Mouse (Mus musculus) gastrocnemius, adult 8-10 months (tissue): Measurements from ENCODE around the gene Map1s. TPM values are rescaled to one million over a fixed set of nuclear protein-coding genes. Genes with fewer than 3 reads are reported as not detected.

Experiments
- DNase-seq, 2 experiments: peaks; one replicate each; pipeline ENCODE4 v3.0.0; 2022; ENCODE audit warnings: low spot score in 2 of 2
- total RNA-seq, 4 experiments: library from RNA; stranded (reverse); gene quantifications; 2 replicates each; pipeline ENCODE4 v1.2.4; 2022

Map1s gene
- total RNA-seq, 4 experiments from 2014 or later = 9.2 to 15.9 (median 13.7) TPM

GRCm38 (mm10) chr8:70898661-70899198, 7.0 kb upstream of the Map1s start:
- no peak for DNase-seq

DNA sequence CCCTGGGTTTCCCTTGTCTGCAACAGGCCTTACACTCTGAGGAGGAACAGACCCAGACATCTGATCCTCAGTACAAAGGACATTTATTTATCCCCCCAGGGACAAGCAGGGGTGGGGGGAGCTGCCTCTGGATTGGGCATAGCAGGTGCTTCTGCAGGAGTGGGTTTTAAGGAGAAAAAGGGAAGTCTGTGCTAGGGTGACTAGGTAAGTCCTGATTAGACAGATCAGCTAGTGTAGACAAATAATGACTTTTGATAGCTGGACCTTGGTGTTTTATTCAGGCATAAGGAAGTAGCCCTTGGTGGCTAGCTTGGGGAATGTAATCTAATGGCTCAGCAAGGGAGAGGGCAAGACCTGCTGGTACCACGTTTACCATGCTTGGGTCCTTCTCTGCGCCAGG, 6.5 kb upstream of the Map1s start:
- no peak for DNase-seq

GRCm38 (mm10) chr8:70900872-70901387, 4.8 kb upstream of the Map1s start:
- DNase-seq = no peak

DNA sequence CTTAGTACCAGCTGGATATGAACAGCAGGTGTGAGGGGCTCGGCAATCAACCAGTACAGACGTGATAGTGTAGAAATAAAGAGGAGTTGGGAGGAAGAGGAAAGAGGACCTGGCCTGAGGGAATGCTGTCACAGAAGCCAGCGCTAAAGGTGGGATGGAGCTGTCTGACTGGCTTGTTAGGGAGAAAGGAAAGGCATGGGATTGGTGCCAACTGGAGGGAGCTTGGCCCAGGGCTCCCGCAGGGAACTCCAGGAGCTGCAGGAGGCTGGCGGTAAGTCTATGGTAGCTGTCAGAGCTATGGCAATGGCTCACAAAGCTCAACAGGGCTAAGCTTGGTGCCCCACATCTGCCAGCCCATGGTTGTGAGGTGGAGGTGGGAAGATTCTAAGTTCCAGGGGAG, 3.5 kb upstream of the Map1s start:
- no peak for DNase-seq

DNA sequence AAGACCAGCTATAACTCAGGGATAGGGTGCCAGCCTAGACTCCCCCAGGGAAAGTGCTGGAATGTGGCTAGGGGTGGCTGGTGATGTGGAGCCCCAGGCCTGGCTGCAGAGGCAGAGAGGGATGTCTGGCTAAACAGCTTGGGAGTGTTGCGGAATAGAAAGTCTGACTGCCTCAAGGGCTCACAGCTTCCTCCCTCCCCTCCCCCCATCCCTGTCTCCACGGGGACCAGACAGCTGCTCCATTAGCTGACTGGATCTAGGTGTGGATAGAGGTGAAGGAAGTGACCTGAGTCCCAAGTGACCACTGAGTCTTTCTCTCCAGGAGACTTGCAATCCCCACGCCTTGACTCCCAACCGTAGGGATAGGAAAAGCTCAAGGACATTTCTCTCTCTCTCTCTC, 2.6 kb upstream of the Map1s start:
- DNase-seq = no peak

DNA sequence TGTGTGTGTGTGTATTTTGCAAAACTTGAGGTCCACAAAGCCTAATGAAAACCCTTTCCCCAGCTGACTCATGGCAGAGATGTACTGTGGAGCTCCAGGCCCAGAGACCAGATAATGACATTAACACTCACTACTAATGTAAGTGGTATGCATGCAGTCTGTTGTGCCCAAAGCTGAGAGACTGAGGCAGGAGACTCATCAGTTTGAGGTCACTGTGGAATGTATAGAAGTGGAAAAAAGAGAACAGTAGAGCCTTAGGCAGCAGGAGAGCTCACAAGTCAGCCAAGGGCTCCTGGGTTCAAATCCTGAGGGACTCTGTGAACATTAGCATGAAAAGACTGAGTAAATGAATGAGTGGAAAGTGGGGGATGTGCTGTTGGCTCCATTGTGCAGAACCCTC, 2.1 kb upstream of the Map1s start:
- DNase-seq = no peak

GRCm38 (mm10) chr8:70904532-70904931, 1.2 kb upstream of the Map1s start:
- DNase-seq = no peak

DNA sequence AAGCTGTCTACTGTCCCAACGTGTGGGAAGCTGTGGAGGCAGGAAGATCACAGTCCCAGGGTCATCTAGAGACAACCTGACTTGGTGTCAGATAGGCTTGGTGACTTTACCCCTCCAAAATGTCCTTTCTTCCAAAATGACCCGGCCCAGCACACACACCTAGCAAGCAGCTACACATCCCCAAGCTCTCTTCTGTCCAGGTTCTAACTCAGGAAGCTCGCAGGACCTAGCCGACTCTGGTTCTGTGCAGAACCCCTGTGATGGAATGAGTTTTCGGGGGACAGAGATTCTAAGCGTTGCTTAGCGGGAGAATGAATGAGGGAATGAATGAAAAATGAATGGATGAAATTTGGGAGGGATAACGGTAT, 285 bp upstream of the Map1s start:
- no peak for DNase-seq

DNA sequence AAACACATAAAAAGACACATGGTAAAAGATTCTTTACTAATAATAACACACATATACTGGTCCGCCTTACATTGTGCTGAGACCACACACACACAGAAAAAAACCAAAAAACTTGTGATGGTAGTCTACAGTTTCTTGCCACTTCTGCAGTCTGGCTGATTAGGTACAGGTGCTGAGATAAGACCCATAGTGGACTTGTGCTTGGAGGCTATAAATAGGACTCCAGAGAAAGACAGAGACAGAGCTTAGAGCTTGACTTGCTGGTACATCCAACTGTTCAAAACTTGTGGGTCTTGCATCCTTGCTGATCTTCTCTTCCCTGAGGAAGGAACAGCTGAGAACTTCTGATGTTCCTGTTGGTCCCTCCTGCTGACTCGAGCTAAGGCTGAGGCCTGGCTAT, 1.8 kb downstream of the Map1s start:
- DNase-seq = no peak

DNA sequence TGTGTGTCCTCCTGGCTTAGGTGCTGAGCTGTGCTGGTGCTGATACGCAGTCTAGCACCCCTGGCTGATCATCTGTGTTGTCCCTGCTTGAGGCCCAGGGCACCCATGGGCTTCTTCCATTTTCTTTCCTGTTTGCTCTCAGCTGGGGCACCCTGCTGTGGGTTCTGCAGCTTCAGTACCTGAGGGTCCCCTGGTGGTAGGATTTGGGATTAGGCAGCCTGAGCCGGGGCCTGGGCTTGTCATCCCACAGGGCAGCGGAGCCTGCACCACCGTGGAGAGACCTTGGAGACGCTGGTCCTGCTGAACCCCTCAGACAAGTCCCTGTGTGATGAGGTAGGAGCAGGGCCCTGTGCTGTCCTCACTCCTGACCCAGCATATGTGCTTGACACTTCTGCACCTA, 5.9 kb downstream of the Map1s start:
- DNase-seq = no peak

DNA sequence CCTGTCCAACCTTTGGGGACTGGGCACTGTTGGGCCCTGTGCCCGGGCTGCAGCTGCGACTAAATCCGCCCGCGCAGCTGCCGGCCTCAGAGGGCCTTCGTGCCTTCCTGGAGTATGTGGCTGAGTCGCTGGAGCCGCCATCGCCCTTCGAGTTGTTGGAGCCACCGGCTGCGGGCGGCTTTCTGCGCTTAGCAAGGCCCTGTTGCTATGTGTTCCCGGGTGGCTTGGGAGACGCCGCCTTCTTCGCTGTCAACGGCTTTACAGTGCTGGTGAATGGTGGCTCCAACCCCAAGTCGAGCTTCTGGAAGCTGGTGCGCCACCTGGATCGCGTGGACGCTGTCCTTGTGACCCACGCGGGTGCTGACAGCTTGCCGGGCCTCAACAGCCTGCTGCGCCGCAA, 7.2 kb downstream of the Map1s start:
- no peak for DNase-seq

- DNase-seq = no peak
Observed at GRCm38 (mm10) chr8:70913523-70913922, 7.8 kb downstream of the Map1s start.

GRCm38 (mm10) chr8:70914704-70915103, 9.0 kb downstream of the Map1s start:
- no peak for DNase-seq

DNA sequence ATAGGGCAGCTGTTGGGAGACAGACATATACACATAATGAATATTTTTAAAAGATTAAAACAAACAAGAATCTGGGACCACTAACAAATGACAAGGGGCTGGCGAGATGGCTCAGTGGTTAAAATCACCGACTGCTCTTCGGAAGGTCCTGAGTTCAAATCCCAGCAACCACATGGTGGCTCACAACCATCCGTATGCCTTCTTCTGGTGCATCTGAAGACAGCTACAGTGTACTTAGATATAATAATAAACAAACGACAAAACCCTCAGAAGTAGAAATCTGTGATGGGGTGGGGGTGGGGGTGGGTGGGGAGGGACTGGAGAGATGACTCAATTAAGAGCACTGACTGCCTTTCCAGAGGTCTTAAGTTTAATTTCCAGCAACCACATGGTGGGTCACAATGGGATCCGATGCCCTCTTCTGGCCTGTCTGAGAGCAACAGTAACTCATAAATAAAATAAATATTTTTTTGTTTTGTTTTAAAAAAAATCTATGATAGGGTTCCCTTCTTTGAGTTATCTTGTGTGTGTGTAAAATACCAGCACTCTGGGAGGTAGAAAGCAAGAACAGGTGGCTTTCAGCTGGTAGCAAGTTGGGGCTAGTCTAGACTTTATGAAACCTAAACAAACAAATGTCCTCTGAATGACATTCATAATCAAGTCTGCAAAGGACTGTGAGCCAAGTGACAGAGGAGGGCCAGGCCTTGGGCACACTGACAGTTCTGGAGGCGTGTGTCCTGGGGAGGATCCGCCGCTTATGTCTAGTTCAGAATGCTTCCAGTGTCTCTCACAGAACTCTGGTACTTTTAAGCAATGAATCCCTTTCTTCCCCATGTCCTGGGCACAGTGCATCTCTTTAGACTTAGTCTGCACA, 14.6 kb downstream of the Map1s start:
- DNase-seq = no peak

DNA sequence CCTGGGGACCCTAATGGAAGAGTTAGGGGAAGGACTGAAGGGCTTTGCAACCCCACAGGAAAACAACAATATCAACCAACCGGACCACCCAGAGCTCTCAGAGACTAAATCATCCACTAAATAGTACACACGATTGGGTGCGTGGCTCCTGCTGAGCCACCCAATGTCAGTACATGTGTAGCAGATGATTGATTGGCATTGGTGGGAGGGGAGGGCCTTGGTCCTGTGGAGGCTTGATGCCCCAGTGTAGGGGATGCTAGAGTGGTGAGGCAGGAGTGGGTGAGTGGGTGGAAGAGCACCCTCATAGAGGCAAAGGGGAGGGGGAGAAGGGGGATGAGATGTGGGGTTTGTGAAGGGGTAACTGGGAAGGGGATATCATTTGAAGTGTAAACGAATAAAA, 18.4 kb downstream of the Map1s start:
- no peak for DNase-seq

GRCm38 (mm10) chr8:70925754-70926153, 20.0 kb downstream of the Map1s start:
- DNase-seq = no peak

- DNase-seq = no peak
Observed at GRCm38 (mm10) chr8:70926396-70926795, 20.7 kb downstream of the Map1s start.

- DNase-seq = no peak
Observed at GRCm38 (mm10) chr8:70928096-70928495, 22.4 kb downstream of the Map1s start.

DNA sequence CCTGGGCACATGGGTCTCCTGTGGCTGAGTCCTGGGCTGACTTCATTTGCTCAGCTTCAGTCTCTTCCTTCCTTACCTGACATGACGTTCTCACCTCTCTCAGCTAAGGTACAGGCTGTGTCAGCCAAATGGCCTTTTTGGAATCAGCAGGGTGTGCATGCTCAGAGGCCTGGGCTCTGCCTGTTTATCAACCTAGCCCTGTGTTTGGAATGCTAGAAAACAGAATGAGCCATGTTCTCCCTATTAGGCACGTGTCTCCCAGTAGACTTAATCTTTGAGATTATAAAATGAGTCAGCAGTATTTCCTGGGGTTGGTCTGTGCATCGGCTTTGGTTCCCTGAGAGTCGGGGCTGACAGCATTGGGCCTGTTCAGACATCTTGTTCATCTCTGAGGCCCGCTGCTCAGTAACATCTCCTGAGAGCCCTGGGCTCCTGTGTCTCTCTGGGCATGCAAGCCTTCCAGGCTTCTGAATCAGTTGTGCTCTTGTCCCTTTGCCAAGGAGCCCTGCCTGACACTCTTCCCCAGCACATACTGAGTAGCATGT, 23.1 kb downstream of the Map1s start:
- DNase-seq = no peak

GRCm38 (mm10) chr8:70931731-70932130, 26.0 kb downstream of the Map1s start:
- DNase-seq = no peak

- DNase-seq = no peak
Observed at GRCm38 (mm10) chr8:70933036-70933435, 27.3 kb downstream of the Map1s start.

GRCm38 (mm10) chr8:70934786-70935185, 29.1 kb downstream of the Map1s start:
- DNase-seq = no peak

GRCm38 (mm10) chr8:70937200-70937599, 31.5 kb downstream of the Map1s start:
- no peak for DNase-seq
